Mouse (Mus musculus) lung, postnatal 14 days (tissue): ENCODE data around the gene Sec14l2.

ENCODE experiments used
- DNase-seq: peaks from one replicate; pipeline ENCODE4 v3.0.0; 2021

Gene Sec14l2

DNA sequence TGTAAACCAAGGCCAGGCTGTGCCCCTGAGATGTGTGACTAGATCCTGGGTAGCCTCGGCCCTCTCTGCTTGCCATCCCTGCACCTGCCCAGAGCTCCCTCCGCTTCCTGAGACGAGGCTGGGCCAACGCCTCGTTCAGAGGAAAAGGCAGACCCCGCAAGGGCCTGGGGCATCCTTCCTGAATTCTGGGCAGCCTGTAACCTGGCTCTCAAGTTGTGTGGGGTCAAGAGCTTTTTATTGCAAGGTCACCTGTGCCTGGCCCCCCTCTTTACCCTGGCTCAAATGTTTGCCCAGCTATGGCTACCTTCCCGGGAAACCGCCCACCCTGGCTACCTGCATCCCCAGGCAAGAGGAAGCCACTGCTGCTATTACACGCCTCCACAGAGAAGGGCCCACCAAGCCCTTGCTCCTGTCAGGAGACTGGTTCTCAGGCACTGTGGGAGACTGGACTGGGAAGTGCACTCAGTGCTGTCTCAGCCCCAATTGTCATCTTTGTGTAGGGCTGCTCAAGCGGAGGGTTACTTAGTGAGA lies 26.1 kb downstream of the Sec14l2 start:
- DNase-seq, result no peak

DNA sequence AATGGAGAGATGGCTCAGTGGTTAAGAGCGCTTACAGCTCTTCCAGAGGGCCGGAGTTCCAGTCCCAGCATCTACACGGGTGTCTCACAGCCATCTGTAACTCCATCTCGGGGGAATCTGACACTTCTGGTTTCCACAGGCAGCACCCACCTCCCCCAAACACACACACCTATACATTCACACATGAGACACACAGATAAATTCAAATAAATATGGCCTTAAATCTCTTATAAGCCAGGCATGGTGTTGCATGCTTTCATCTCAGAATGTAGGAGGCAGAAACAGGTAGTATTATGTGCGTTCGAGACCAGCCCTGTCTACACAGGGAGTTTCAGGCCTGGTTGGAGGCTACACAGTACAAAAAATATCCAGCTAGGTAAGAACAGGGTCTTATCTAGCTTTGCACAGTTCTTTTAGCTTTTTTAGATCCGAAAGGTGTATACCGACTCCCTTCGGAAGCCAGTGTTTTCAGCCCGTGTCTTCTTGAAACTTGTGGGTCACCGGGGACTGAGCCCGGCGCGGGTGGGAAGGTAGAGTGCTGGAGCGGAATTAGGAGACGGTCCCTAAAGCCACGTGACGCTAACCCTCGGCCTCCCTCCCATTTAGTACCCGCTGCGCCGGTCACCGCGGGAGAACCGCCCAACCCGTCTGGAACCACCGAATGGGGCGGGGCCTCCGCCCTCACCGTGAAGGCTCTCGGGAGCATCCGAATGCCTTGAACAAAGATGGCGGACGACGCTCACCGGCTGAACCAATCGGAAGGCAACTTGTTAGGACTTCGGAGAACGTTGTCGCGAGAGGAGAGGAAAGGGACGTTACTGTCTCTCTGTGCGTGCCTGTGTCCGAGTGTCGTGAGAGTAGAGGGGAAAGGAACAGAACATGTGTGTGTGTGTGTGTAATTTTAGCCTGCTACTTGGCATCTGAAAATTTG lies 26.9 kb downstream of the Sec14l2 start:
- peak; percentile 98 for DNase-seq

DNA sequence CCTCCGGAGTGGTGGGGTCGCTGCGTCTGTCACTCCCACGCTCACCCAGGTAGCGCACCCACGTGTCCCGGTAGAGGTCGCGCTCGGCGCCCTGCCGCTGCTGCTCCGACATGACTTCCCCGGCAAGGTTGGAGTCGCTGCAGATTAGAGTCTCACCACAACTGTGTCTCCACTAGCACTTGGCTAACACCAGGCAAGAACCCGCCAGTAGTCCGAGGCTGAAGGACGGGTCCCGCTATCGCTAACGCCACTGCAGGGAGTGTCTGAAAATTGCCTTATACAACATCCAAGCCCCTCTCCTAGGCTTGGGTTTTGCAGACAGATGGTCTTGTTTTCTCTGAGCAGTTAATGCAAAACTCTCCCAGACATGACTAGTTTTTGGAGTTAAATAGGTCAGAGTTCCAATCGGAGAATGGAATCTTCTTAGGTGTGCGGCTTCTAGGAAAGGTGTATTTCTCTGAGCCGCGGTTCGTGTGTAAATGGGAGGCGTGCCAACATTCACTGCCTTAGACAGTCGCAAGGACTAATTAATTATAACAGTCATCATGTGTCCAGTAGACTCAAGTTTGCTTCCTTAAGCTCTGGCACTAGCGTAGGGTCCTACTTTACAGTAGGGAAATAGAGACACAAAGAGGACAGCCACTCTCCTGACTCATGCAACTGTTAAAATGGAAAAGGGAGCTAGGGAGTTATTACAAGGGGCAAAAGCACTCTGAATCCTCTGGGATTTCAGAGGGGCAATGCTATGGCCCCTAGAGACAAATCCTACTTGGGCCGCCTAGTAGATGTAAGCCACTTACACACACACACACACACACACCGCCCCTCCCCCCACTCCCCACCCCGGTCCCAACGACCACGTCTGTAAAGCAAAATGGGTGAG lies 27.8 kb downstream of the Sec14l2 start, which contains the start of gene Mtfp1:
TSS of gene Mtfp1 (minus strand) at position 275 of the 883 bp plus-strand sequence.
- DNase-seq, result peak; percentile 54

DNA sequence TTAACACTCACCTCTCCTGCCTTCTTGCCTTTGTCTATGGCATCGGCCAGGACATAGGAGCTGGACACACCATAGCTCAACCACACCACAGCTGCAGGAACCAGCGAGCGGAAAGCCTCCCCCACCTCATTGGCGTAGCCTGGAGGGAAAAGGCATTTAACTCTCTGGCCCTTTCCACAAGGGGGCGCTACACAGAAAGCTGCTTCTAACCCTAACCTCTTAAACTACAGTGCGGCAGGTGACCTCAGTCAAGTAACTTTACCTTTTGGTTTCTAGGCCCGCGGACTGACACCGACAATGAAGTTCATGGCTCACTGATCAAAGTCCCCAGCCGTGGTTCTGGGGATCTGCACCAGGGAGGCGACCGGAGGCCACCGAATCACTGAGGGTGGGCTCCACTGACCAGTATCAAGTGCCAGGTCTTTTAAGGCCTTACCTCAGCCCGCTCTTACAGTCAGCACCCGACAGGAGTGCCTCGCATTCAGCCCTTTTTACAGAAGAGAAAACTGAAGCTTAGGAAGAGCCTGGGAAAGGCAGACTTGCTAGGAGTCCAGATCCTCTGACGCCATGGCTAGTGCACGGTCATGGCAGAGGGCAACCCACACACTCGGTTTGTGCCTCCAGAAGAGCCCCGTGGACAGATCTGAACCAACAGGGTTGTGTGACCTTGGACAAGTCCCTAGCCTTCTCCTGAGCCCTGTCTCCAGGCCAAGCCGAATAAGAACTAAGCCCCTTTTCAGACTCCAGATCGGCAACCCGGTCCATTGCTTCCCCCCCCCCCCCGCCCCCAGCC lies 28.6 kb downstream of the Sec14l2 start:
- DNase-seq, result peak; percentile 79

DNA sequence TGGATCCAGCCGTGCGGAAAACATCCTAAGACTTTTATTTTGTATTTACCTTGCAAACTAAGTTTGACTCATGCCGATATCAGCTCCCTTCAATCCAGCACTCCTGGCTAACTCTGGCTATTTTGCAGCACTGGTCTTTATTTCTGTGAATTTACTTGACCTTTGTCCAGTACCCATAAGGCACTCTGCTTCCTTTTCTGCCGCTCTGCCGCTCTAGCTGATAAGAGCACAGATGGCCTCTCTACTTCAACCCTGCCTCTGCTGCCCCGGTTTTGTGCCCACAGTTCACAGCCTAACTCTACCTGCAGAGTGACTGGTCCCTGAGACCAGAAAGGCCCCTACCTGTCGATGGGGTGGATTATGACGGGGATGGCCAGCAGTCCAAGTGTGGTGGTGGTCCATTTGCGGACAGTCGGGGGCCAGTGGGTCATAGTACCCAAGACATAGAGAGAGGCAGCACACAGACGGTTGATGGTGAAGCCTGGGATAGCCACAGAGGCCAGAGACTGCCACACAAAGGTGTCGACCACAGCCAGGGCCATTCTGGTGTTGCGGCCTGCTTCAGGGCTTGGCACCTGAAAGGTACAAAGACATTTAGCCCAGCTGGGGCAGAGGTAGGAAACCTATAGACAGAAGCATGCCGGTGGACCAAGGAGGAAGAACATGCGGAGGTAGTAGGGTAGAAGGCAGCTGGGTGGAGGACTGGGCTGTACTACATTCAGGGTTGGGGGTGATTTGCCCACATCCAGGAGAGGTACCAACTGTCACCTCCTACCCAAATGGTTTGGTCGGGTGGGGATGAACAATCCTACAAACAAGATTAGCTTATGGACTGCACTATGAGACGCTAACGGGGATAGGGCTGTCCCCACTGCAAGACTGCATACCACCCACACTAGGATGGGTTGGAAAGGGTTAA lies 29.5 kb downstream of the Sec14l2 start:
- DNase-seq, result no peak

DNA sequence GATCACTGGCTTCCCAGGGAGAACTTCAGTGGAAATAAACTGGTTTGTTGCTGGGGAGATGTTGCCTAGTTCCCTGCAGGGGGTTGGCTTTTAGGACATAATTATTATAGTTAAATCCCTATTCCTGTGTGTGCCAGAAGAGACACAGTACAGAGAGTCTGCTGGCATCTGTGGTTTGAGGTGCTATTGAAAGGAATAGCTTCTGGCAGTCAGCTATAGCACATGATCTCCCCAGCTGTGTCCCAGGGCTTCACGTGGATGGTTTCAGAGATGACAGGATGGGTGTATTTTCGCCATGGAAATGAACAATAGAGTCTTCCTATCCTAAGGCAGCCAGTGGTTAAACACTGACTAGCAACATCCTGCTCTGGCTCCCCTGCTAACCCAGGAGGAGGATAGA lies 35.9 kb downstream of the Sec14l2 start:
- DNase-seq, result no peak

DNA sequence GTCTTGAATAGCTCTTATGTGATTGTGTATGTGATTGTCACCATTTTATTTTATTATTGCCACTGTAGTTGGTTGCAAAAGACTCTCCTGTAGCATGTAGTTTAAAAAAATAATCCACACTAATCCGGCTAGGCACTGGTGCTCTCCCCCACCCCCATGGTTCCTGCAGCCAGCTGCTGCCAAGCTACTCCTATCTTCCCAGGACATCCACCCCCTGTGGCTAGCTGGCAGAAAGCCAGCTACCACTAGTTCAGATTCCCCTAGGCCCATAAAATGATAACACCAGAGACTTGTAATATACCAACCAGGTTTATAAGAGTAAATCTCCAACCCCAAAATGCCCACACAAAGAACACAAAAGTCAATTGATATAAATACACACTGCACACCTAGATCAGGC lies 37.0 kb downstream of the Sec14l2 start:
- DNase-seq, result no peak

DNA sequence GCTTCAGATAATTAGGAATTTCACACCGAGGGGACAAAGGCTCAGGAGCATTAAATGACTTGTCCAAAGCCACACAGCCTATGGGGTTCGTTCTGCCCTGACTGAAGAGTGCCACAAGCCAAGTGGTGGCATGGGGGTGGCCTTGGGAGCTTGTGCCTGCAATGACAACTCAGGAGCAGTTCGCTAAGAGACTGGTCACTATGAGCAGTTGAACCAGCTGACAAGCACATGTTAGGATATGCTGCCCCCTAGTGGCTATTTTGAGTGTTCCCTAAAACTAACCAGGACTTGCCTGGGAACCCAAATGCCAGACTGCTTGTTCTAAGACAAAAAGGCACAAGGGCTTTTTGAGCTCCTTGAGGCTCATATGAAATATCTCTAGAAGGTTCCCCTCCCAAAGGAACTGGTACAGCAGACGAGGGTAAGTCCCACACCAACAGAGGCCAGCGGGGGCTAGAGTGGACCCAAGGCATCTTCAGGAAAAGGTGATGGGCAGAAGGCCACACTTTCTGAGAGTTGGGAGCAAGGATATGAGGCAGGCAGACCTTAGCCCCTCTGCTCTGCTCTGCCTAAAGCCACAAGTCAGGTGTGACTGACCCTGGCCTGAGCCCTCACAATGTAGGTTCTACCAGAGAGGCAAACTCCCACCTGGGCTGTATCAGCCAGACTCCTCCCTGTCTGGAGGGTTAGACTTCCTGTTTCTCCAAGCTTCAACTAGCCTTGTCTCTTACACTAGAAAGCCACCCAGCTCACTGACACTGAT lies 39.7 kb downstream of the Sec14l2 start:
- peak; percentile 74 for DNase-seq

GRCm38 (mm10) chr11:4080219-4080618 lies 43.0 kb downstream of the Sec14l2 start:
- peak; percentile 80 for DNase-seq

DNA sequence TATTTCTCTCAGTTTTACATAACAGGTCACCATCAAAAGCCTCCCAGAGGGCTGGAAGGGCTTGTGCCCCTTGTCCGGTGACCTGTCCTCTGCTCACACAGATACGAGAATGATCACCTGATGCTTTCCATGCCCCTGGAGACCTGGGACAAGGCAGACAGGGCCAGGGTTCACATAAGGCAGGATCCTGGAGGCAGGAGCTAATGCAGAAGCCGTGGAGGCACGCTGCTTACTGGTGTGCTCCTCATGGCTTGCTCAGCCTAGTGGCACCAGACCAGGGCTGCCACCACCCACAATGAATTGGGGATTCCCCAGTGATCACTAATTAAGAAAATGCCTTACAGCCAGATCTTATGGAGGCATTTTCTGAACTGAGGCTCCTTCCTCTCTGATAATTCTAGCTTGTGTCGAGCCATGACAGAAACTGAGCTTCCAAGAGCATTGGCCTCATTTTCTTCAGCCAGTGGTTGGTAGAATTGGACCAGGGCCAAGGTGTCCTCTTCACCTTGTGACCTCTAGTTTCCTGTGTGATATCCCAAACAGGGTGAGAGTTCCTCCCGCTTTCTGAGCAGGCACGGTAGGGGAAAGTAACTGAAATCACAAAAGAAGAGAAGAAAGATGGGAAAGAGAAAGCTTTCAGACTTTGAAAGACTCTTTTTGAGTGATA lies 44.8 kb downstream of the Sec14l2 start:
- DNase-seq, result peak; percentile 29

- peak; percentile 66 for DNase-seq
These were observed 46.6 kb downstream of the Sec14l2 start for GRCm38 (mm10) chr11:4076633-4077032.

DNA sequence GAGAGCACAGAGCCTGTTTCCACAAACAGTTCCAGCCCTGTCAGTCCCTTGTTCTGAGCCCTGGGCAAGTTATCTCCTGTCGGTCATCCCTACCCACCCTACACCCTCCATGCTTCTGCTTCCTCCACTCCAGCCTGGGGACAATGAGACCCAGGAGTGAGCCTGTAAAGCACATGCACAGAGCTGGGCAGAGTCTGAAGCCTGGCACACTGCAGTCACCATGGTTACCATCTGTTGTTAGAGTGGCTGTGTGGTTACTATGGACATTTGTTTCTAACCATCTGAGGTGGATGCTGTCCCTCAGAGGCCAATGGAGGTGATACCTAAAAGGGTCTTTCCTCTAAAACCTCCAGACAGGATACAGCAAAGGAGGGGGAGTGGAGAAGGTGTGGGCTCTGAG lies 53.6 kb downstream of the Sec14l2 start:
- DNase-seq, result no peak

DNA sequence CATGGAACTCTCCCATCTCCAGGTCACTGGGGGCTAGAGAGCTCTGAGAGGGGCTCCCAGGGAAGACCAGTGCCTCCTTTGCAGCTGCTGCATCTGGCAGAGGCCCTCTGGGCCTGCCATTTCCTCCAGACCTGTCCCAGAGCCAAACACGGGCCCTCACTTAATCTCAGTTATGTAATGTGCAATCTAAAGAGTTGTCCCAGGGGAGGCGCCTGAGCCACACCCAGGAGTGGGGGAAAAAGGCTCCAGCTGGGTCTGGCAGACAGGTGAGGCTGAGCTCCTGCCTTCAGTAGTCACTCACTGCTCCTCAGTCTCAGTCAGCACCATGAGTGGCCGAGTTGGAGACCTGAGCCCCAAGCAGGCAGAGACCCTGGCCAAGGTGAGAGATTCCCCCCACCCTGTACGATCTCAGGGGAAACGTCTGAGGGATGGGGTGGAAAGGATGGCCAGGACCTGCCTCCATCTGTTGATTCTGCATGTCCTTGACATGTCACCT lies 58.5 kb downstream of the Sec14l2 start, which contains the start of gene Sec14l3:
TSS of gene Sec14l3 (plus strand) at position 215 of the 496 bp plus-strand sequence.
- DNase-seq, result peak; percentile 70

DNA sequence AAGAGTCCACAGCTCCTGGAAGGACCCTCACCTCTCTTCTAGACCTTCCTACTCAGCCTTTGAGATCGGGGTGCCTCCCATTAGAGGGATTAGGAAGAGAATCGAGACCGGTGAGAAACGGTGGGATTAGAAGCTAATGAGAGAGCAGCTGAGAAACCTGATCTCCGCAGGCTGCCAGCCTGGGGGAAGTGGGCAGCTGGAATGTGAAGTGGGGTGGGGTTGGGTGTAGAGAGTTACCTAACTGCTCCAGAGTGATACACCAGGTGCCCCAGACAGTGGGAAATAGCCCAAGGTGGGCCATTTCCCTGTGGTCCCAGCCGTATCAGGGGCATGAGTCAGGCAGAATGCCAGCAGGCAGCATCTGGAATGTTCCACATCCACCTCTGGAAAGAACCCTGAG lies 60.2 kb downstream of the Sec14l2 start:
- DNase-seq, result peak; percentile 62

DNA sequence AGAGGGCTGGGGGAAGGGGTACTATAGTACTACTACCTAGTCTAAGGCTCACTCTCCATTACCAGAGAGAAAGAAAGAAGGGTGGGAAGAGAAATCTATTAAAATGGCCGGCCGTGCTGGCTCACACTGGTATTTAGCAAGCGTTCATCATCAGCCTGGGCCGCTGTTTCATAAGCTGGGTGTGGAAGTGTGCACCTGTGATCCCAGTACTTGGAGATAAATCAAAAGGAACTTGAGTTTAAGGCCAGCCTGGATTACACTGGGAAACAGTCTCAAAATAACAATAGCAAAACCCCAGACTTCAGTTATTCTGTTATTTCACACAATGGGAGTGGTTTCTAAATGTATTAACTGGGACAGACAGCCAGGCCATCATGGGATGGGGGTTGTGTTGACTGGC lies 60.7 kb downstream of the Sec14l2 start:
- no peak for DNase-seq

GRCm38 (mm10) chr11:4060866-4061575 lies 62.2 kb downstream of the Sec14l2 start:
- DNase-seq, result peak; percentile 53

DNA sequence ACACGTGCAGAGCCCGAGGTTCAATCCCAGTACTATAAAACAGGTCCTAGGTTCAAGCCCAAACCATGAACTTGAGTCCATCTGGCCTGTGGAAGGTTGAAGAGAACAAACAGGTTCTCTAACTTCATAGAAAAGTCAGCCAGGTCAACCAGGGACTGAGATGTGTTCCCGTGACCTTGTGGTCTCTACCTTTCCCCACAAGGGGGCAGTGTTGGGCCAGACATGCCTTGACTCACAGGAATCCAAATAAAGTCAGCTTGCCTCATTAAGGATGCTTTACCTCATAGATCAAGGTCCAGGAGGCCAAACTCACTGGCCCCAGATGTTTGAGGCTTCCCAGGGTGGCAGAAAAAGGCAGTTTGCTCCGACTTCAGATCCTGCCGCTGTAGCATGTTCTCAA lies 69.6 kb downstream of the Sec14l2 start:
- peak; percentile 86 for DNase-seq

- DNase-seq, result no peak
These were observed 74.8 kb downstream of the Sec14l2 start for GRCm38 (mm10) chr11:4048438-4048837.

- DNase-seq, result no peak
These were observed 75.4 kb downstream of the Sec14l2 start for GRCm38 (mm10) chr11:4047766-4048165.
